Mouse (Mus musculus) MEL (cell line): Measurements from ENCODE around the gene Ccdc40.

Experiments used
- CTCF ChIP-seq, 3 experiments: IDR thresholded peaks in 2 of 3; conservative IDR thresholded peaks in 1 of 3; 2 replicates each; pipeline ENCODE4 v1.5.1; 2011 to 2012; ENCODE audit warnings: low read length in 3 of 3, low read depth in 2 of 3, mild to moderate bottlenecking in 2 of 3, improper control_type of control experiment in 1 of 3, inconsistent platforms in 1 of 3, mixed read lengths in 1 of 3, moderate library complexity in 1 of 3; ENCODE audit not compliant: control insufficient read depth in 1 of 3, insufficient read depth in 1 of 3, poor library complexity in 1 of 3, severe bottlenecking in 1 of 3
- ETS1 ChIP-seq: IDR thresholded peaks from 2 replicates; pipeline ENCODE4 v1.6.1; 2012; ENCODE audit warnings: low read depth, mild to moderate bottlenecking, inconsistent platforms, low read length, improper control_type of control experiment, moderate library complexity
- MAZ ChIP-seq: IDR thresholded peaks from 2 replicates; pipeline ENCODE4 v1.6.1; 2012; ENCODE audit warnings: low read depth, mild to moderate bottlenecking, inconsistent platforms, low read length, improper control_type of control experiment
- MEF2A ChIP-seq: IDR thresholded peaks from 2 replicates; pipeline ENCODE4 v1.6.1; 2014; ENCODE audit warnings: low read depth, mild to moderate bottlenecking, inconsistent platforms, low read length, improper control_type of control experiment; ENCODE audit not compliant: poor library complexity, insufficient replicate concordance, severe bottlenecking; ENCODE audit errors: extremely low read depth
- NRF1 ChIP-seq: IDR thresholded peaks from 2 replicates; pipeline ENCODE4 v1.6.1; 2014; ENCODE audit warnings: low read depth, mild to moderate bottlenecking, inconsistent platforms, low read length, improper control_type of control experiment, moderate library complexity; ENCODE audit not compliant: poor library complexity, insufficient read depth, severe bottlenecking
- POLR2A ChIP-seq, 2 experiments: IDR thresholded peaks; 2 replicates each; pipeline ENCODE4 v1.6.1; 2011 to 2012; ENCODE audit warnings: low read length in 2 of 2, mild to moderate bottlenecking in 2 of 2, control low read depth in 1 of 2, improper control_type of control experiment in 1 of 2, low read depth in 1 of 2, moderate library complexity in 1 of 2; ENCODE audit not compliant: control insufficient read depth in 1 of 2, insufficient read depth in 1 of 2, poor library complexity in 1 of 2
- RCOR1 ChIP-seq: IDR thresholded peaks from 2 replicates; pipeline ENCODE4 v1.6.1; 2012; ENCODE audit warnings: low read depth, mild to moderate bottlenecking, inconsistent platforms, low read length, improper control_type of control experiment
- USF1 ChIP-seq: IDR thresholded peaks from 2 replicates; pipeline ENCODE4 v1.6.1; 2014; ENCODE audit warnings: low read depth, mild to moderate bottlenecking, inconsistent platforms, low read length, improper control_type of control experiment, moderate library complexity
- ZNF384 ChIP-seq: IDR thresholded peaks from 2 replicates; pipeline ENCODE4 v1.6.1; 2012; ENCODE audit warnings: low read depth, mild to moderate bottlenecking, inconsistent platforms, low read length, improper control_type of control experiment

GRCm38 (mm10) chr11:119249011-119249410 is 20.6 kb downstream of the Ccdc40 start:
- TF ChIP-seq NRF1 (no peak), CTCF (IDR thresholded peaks at IDR 0.05 in 2 of 3, conservative IDR thresholded peaks at IDR 0.05 in 1 of 3; ENCODE audit: control insufficient read depth in 1 of 3, insufficient read depth in 1 of 3, low read depth in 2 of 3, low read length in 3 of 3, poor library complexity in 1 of 3, severe bottlenecking in 1 of 3) (peak; percentile 47 to 83 (median 67)), MEF2A (no peak), MAZ (no peak), ZNF384 (no peak), USF1 (no peak), RCOR1 (no peak), ETS1 (no peak), POLR2A (IDR thresholded peaks at IDR 0.05; ENCODE audit: control insufficient read depth in 1 of 2, insufficient read depth in 1 of 2, low read depth in 1 of 2, low read length in 2 of 2, poor library complexity in 1 of 2) (no peak)
